ENCODE assay signal across 6 mouse cellular contexts in genomic region chr1:64108653-64109052, GRCm38 (mm10). TPM values are rescaled to one million over a fixed set of nuclear protein-coding genes. Genes with fewer than 3 reads are reported as not detected.
DNase-seq lines count a peak whose midpoint lies in the region; ATAC-seq and TF ChIP-seq lines count a peak whose summit lies in the region.
"Not testable (repeated sequence)": the region's sequence is repeated elsewhere in the genome, so short reads cannot be mapped to it uniquely, and the experiment has no call there.

No protein-coding gene starts in this region.

- H3K4me3 ChIP-seq in CH12.LX (replicated peaks in 1 of 3; ENCODE audit: low read depth in 2 of 3, low read length in 2 of 3, poor library complexity in 1 of 3); brown adipose tissue, adult 24 weeks (ENCODE audit: insufficient read depth, low read depth, low read length); heart, embryonic 13.5 days; kidney, embryonic 15.5 days (replicated peaks); thymus, adult 2 months (ENCODE audit: control insufficient read depth, insufficient read depth, low read length): not testable (repeated sequence)

- TF ChIP-seq POLR2A in CH12.LX (IDR thresholded peaks at IDR 0.05; ENCODE audit: low read depth, low read length); thymus, adult 2 months (IDR thresholded peaks at IDR 0.05; ENCODE audit: control insufficient read depth, extremely low read depth, insufficient read depth, low read length, poor library complexity): not testable (repeated sequence)

- not testable (repeated sequence) for H3K27ac ChIP-seq in CH12.LX (ENCODE audit: insufficient read depth, low read depth)
- H3K27ac ChIP-seq in brown adipose tissue, adult 24 weeks (replicated peaks; ENCODE audit: low read depth, low read length), result peak overlapping the region; percentile 36; the same call in 1 of the 2 replicates
- peak overlapping the region; percentile 36; the same call in 1 of the 2 replicates for H3K27ac ChIP-seq in heart, embryonic 13.5 days (replicated peaks)
- H3K27ac ChIP-seq in kidney, embryonic 15.5 days, result 0 out of 2 replicates have a peak overlapping the region, but pooled peaks have one; percentile 37
- peak overlapping the region; percentile 3; the same call in 1 of the 2 replicates for H3K27ac ChIP-seq in thymus, adult 2 months (ENCODE audit: control insufficient read depth, insufficient read depth, low read length)

- not testable (repeated sequence) for H3K4me2 ChIP-seq in CH12.LX (ENCODE audit: insufficient read depth, low read depth, poor library complexity, severe bottlenecking); heart, embryonic 13.5 days; kidney, embryonic 15.5 days

- H3K27me3 ChIP-seq in CH12.LX (replicated peaks); heart, embryonic 13.5 days (replicated peaks); kidney, embryonic 15.5 days; thymus, adult 2 months (ENCODE audit: control insufficient read depth, insufficient read depth, low read length): not testable (repeated sequence)

- H3K9ac ChIP-seq in CH12.LX (ENCODE audit: insufficient read depth, low read depth); heart, embryonic 13.5 days; kidney, embryonic 15.5 days: not testable (repeated sequence)

- not testable (repeated sequence) for ATAC-seq in heart, embryonic 13.5 days (ENCODE audit: extremely low read depth, insufficient number of reproducible peaks, low FRiP score, low TSS enrichment); kidney, embryonic 15.5 days (replicated peaks; ENCODE audit: low FRiP score)

- in situ Hi-C loops in CH12.LX (cut with MboI; ENCODE audit: low pct_ligation_motif_present, low pct_unique_long_range_greater_than_20kb, low sequenced_read_pairs), result loop anchor here (25.0 kb wide), 1 partner anchor 329 kb away; no protein-coding TSS in a partner anchor

- peaks cover 5 to 26% of the 10 kb centered on the region in 2 experiments for H3K36me3 ChIP-seq in CH12.LX (replicated peaks in 1 of 2; ENCODE audit: control insufficient read depth in 1 of 2, insufficient read depth in 1 of 2, low read length in 1 of 2)
- H3K36me3 ChIP-seq in heart, embryonic 13.5 days, result peaks cover 14% of the 10 kb centered on the region
- H3K36me3 ChIP-seq in kidney, embryonic 15.5 days; thymus, adult 2 months (ENCODE audit: control insufficient read depth, insufficient read depth, low read length): not testable (repeated sequence)

- peak; percentile 60 for DNase-seq in CD4-positive helper T cell, adult 2 months (ENCODE audit: low read depth, low spot score)
- not testable (repeated sequence) for DNase-seq in CH12.LX (ENCODE audit: extremely low read depth); thymus, adult 2 months

- not testable (repeated sequence) for H3K4me1 ChIP-seq in CH12.LX (ENCODE audit: control insufficient read depth in 1 of 2, insufficient read depth in 2 of 2)
- H3K4me1 ChIP-seq in brown adipose tissue, adult 24 weeks (ENCODE audit: control insufficient read depth, insufficient read depth, insufficient read length, low read length), result peaks cover 31% of the 10 kb centered on the region
- H3K4me1 ChIP-seq in heart, embryonic 13.5 days, result peaks cover 63% of the 10 kb centered on the region
- peaks cover 28% of the 10 kb centered on the region for H3K4me1 ChIP-seq in kidney, embryonic 15.5 days
- peaks cover 35% of the 10 kb centered on the region for H3K4me1 ChIP-seq in thymus, adult 2 months (replicated peaks; ENCODE audit: control insufficient read depth, insufficient read depth, low read length)

- not testable (repeated sequence) for TF ChIP-seq CTCF in CH12.LX (conservative IDR thresholded peaks at IDR 0.05 in 1 of 2, IDR thresholded peaks at IDR 0.05 in 1 of 2; ENCODE audit: low read depth in 2 of 2, low read length in 2 of 2); thymus, adult 2 months (IDR thresholded peaks at IDR 0.05; ENCODE audit: borderline replicate concordance, control insufficient read depth, extremely low read depth, insufficient read depth, low read length, poor library complexity)

- dilution Hi-C loops in CH12.LX (cut with MboI; ENCODE audit: extremely low pct_ligation_motif_present, extremely low pct_unique_long_range_greater_than_20kb, low sequenced_read_pairs), result not testable (repeated sequence)

- not testable (repeated sequence) for H3K9me3 ChIP-seq in CH12.LX (replicated peaks; ENCODE audit: low read length); heart, embryonic 13.5 days; kidney, embryonic 15.5 days (replicated peaks)

- not testable (repeated sequence) for TF ChIP-seq EP300 in CH12.LX (IDR thresholded peaks at IDR 0.05; ENCODE audit: low read length)

- WGBS in heart, embryonic 13.5 days, result 78% methylated on average over 3 of the region's 3 CpGs
- 72% methylated on average over 3 of the region's 3 CpGs for WGBS in kidney, embryonic 15.5 days
- WGBS in thymus, adult 2 months, result 35% methylated on average over 3 of the region's 3 CpGs

- TF ChIP-seq RAD21 in CH12.LX (IDR thresholded peaks at IDR 0.05; ENCODE audit: low read depth, low read length), result not testable (repeated sequence)

- not testable (repeated sequence) for H3K79me2 ChIP-seq in CH12.LX (replicated peaks; ENCODE audit: control insufficient read depth, extremely low read depth, insufficient read depth, poor library complexity, severe bottlenecking)

TF ChIP-seq in CH12.LX, 34 proteins besides CTCF, POLR2A, EP300 and RAD21:
- TF ChIP-seq ZNF384 (IDR thresholded peaks at IDR 0.05; ENCODE audit: low read depth, low read length), result peak; percentile 25; the same call in 1 of the 2 replicates
TF ChIP-seq in CH12.LX: peak in this region for 1; not testable (repeated sequence) for 33.

RNA-seq across cellular contexts. Expression of gene Klf7, which starts 13.4 kb away (rescaled TPM):
- total RNA-seq in CH12.LX (2012; rRNA removed) (4.7 and 6.2 TPM in 2 replicates), CH12.LX (2014; rRNA removed) (3.7 and 4.3 TPM in 2 replicates)
- 6.5 and 6.7 TPM in 2 replicates for polyA plus RNA-seq in CH12.LX (2012; ENCODE audit: insufficient read length, low read depth)
- polyA plus RNA-seq in brown adipose tissue, adult 24 weeks (2012; ENCODE audit: insufficient read depth, insufficient read length, missing spikeins), result 3.5 and 5.8 TPM in 2 replicates
- 17.8 and 17.9 TPM in 2 replicates for polyA plus RNA-seq in heart, embryonic 13.5 days (2015; fragmentation: Nextera tagmentation; extraction: Ambion mirVana)
- 23.3 and 23.9 TPM in 2 replicates for polyA plus RNA-seq in kidney, embryonic 15.5 days (2015; fragmentation: Nextera tagmentation; extraction: Ambion mirVana)
- polyA plus RNA-seq in thymus, adult 2 months (2012; rRNA removed), result 31.7 and 36.3 TPM in 2 replicates
